Mouse (Mus musculus) kidney, embryonic 15.5 days (tissue): ENCODE measurements at regions not wholly inside any gene's neighbourhood (a gene's known extent, or its start where the extent isn't known, plus 50 kb on each side); places are given as distances from the start of the nearest gene placed in this dataset.
A peak's percentile ranks its signal among the peaks of the same experiment; 100 is the strongest.

ENCODE experiments used
- ATAC-seq: fragments of 200-750 bp; cut with Nextera tagmentation; replicated peaks from 2 replicates; pipeline ENCODE4 v1.8.0; 2017; ENCODE audit warnings: moderate TSS enrichment; ENCODE audit not compliant: low FRiP score
- H3K27ac ChIP-seq: fragments of 300-500 bp; sonication (generic); 2 replicates; pipeline ENCODE4 v1.5.1; 2015; ENCODE audit warnings: mild to moderate bottlenecking, inconsistent platforms
- H3K27me3 ChIP-seq: fragments of 300-500 bp; sonication (generic); 2 replicates; pipeline ENCODE4 v1.6.1; 2015; ENCODE audit warnings: inconsistent platforms
- H3K36me3 ChIP-seq: fragments of 300-500 bp; sonication (generic); 2 replicates; pipeline ENCODE4 v1.6.1; 2015; ENCODE audit warnings: inconsistent platforms
- H3K4me1 ChIP-seq: fragments of 300-500 bp; sonication (generic); 2 replicates; pipeline ENCODE4 v1.6.1; 2015; ENCODE audit warnings: inconsistent platforms
- H3K4me2 ChIP-seq: fragments of 300-500 bp; sonication (generic); 2 replicates; pipeline ENCODE4 v1.6.1; 2015; ENCODE audit warnings: moderate library complexity, mild to moderate bottlenecking, inconsistent platforms
- H3K4me3 ChIP-seq: fragments of 300-500 bp; sonication (generic); replicated peaks from 2 replicates; pipeline ENCODE4 v1.5.1; 2015; ENCODE audit warnings: mild to moderate bottlenecking, inconsistent platforms
- H3K9ac ChIP-seq: fragments of 300-500 bp; sonication (generic); 2 replicates; pipeline ENCODE4 v1.6.1; 2015; ENCODE audit warnings: mild to moderate bottlenecking, inconsistent platforms
- H3K9me3 ChIP-seq: fragments of 300-500 bp; sonication (generic); replicated peaks from 2 replicates; pipeline ENCODE4 v1.6.1; 2016; ENCODE audit warnings: inconsistent platforms
- WGBS: fragments of 180-500 bp; shearing (Covaris S2); methylation state at CpG from one replicate; pipeline ENCODE4 v1.1.7; 2015; ENCODE audit warnings: mixed read lengths; 5-methylcytosine and 5-hydroxymethylcytosine counted together

- H3K4me1 ChIP-seq: no peaks in the 10 kb centered on the region
- ATAC-seq: no peak
Measured at GRCm38 (mm10) chr1:149010767-149011166, 950.3 kb downstream of the Pla2g4a start.

GRCm38 (mm10) chr1:149000092-149000491 is 961.0 kb downstream of the Pla2g4a start:
- H3K4me3 ChIP-seq: no peak overlapping the region
- no peaks in the 10 kb centered on the region for H3K27me3 ChIP-seq
- no peak overlapping the region for H3K27ac ChIP-seq
- 73% methylated on average over 3 of the region's 3 CpGs for WGBS
- H3K4me1 ChIP-seq: no peaks in the 10 kb centered on the region
- H3K9me3 ChIP-seq: no peaks in the 10 kb centered on the region
- H3K4me2 ChIP-seq: no peak overlapping the region
- no peak for ATAC-seq
- no peaks in the 10 kb centered on the region for H3K36me3 ChIP-seq
- no peak overlapping the region for H3K9ac ChIP-seq

More at GRCm38 (mm10) chr1:149010767-149011166, 950.3 kb downstream of the Pla2g4a start:
- H3K4me2 ChIP-seq: no peak overlapping the region
- no peaks in the 10 kb centered on the region for H3K36me3 ChIP-seq
- no peaks in the 10 kb centered on the region for H3K9me3 ChIP-seq
- H3K4me3 ChIP-seq: no peak overlapping the region
- H3K27me3 ChIP-seq: no peaks in the 10 kb centered on the region
- no peak overlapping the region for H3K9ac ChIP-seq
- no peak overlapping the region for H3K27ac ChIP-seq

- Histone ChIP-seq H3K36me3 (no peaks in the 10 kb centered on the region), H3K9me3 (no peaks in the 10 kb centered on the region), H3K4me1 (no peaks in the 10 kb centered on the region), H3K27me3 (no peaks in the 10 kb centered on the region), H3K27ac (no peak overlapping the region), H3K9ac (no peak overlapping the region), H3K4me3 (no peak overlapping the region), H3K4me2 (no peak overlapping the region)
- WGBS: 71% methylated on average over 1 of the region's 1 CpGs
- no peak for ATAC-seq
Measured at GRCm38 (mm10) chr1:148993586-148993985, 967.5 kb downstream of the Pla2g4a start.

GRCm38 (mm10) chr1:148977377-148977776 is 983.7 kb downstream of the Pla2g4a start:
- ATAC-seq: no peak
- Histone ChIP-seq H3K4me3 (no peak overlapping the region), H3K4me2 (no peak overlapping the region), H3K36me3 (no peaks in the 10 kb centered on the region), H3K9me3 (no peaks in the 10 kb centered on the region), H3K4me1 (no peaks in the 10 kb centered on the region), H3K27me3 (no peaks in the 10 kb centered on the region), H3K27ac (no peak overlapping the region), H3K9ac (no peak overlapping the region)
- WGBS: 92% methylated on average over 5 of the region's 5 CpGs

GRCm38 (mm10) chr1:148965358-148965757 is 995.7 kb downstream of the Pla2g4a start:
- peak; percentile 66 for ATAC-seq
- H3K36me3 ChIP-seq: no peaks in the 10 kb centered on the region
- H3K4me2 ChIP-seq: no peak overlapping the region
- no peak overlapping the region for H3K9ac ChIP-seq
- H3K4me1 ChIP-seq: no peaks in the 10 kb centered on the region
- H3K27me3 ChIP-seq: no peaks in the 10 kb centered on the region
- no peaks in the 10 kb centered on the region for H3K9me3 ChIP-seq
- H3K27ac ChIP-seq: no peak overlapping the region
- H3K4me3 ChIP-seq: no peak overlapping the region

GRCm38 (mm10) chr1:148934366-148934765 is 1026.7 kb downstream of the Pla2g4a start:
- H3K4me1 ChIP-seq: no peaks in the 10 kb centered on the region
- no peaks in the 10 kb centered on the region for H3K36me3 ChIP-seq
- H3K9me3 ChIP-seq: no peaks in the 10 kb centered on the region
- H3K27ac ChIP-seq: no peak overlapping the region
- H3K4me3 ChIP-seq: no peak overlapping the region
- H3K4me2 ChIP-seq: no peak overlapping the region
- WGBS: 83% methylated on average over 3 of the region's 3 CpGs
- ATAC-seq: no peak
- no peak overlapping the region for H3K9ac ChIP-seq
- no peaks in the 10 kb centered on the region for H3K27me3 ChIP-seq

- Histone ChIP-seq H3K4me2 (no peak overlapping the region), H3K9ac (no peak overlapping the region), H3K27me3 (no peaks in the 10 kb centered on the region), H3K4me3 (no peak overlapping the region), H3K9me3 (no peaks in the 10 kb centered on the region), H3K27ac (no peak overlapping the region), H3K4me1 (no peaks in the 10 kb centered on the region), H3K36me3 (no peaks in the 10 kb centered on the region)
- 46% methylated on average over 2 of the region's 2 CpGs for WGBS
- no peak for ATAC-seq
Measured at GRCm38 (mm10) chr1:148924506-148924905, 1036.6 kb downstream of the Pla2g4a start.

- no peaks in the 10 kb centered on the region for H3K27me3 ChIP-seq
- no peaks in the 10 kb centered on the region for H3K9me3 ChIP-seq
- H3K9ac ChIP-seq: no peak overlapping the region
- no peak overlapping the region for H3K27ac ChIP-seq
- no peak for ATAC-seq
- no peak overlapping the region for H3K4me2 ChIP-seq
- H3K4me1 ChIP-seq: no peaks in the 10 kb centered on the region
- no peak overlapping the region for H3K4me3 ChIP-seq
- H3K36me3 ChIP-seq: no peaks in the 10 kb centered on the region
Measured at GRCm38 (mm10) chr1:148917062-148917461, 1044.0 kb downstream of the Pla2g4a start.

GRCm38 (mm10) chr1:148912819-148913218 is 1048.3 kb downstream of the Pla2g4a start:
- Histone ChIP-seq H3K9ac (no peak overlapping the region), H3K4me1 (no peaks in the 10 kb centered on the region), H3K4me3 (no peak overlapping the region), H3K9me3 (no peaks in the 10 kb centered on the region), H3K36me3 (no peaks in the 10 kb centered on the region), H3K27me3 (no peaks in the 10 kb centered on the region), H3K4me2 (no peak overlapping the region), H3K27ac (no peak overlapping the region)
- WGBS: 65% methylated on average over 1 of the region's 1 CpGs
- no peak for ATAC-seq

GRCm38 (mm10) chr1:148904067-148904466 is 1057.0 kb downstream of the Pla2g4a start:
- Histone ChIP-seq H3K27me3 (no peaks in the 10 kb centered on the region), H3K4me2 (no peak overlapping the region), H3K4me3 (no peak overlapping the region), H3K9me3 (no peaks in the 10 kb centered on the region), H3K9ac (no peak overlapping the region), H3K36me3 (no peaks in the 10 kb centered on the region), H3K4me1 (no peaks in the 10 kb centered on the region), H3K27ac (no peak overlapping the region)
- ATAC-seq: no peak

GRCm38 (mm10) chr1:148903093-148903492 is 1058.0 kb downstream of the Pla2g4a start:
- H3K27ac ChIP-seq: no peak overlapping the region
- no peaks in the 10 kb centered on the region for H3K4me1 ChIP-seq
- H3K4me2 ChIP-seq: no peak overlapping the region
- ATAC-seq: no peak
- no peaks in the 10 kb centered on the region for H3K9me3 ChIP-seq
- no peak overlapping the region for H3K4me3 ChIP-seq
- no peak overlapping the region for H3K9ac ChIP-seq
- H3K36me3 ChIP-seq: no peaks in the 10 kb centered on the region
- H3K27me3 ChIP-seq: no peaks in the 10 kb centered on the region

GRCm38 (mm10) chr1:148901319-148902033 is 1059.6 kb downstream of the Pla2g4a start:
- H3K9ac ChIP-seq: no peak overlapping the region
- ATAC-seq: no peak
- H3K4me2 ChIP-seq: no peak overlapping the region
- no peaks in the 10 kb centered on the region for H3K9me3 ChIP-seq
- no peak overlapping the region for H3K27ac ChIP-seq
- H3K4me1 ChIP-seq: no peaks in the 10 kb centered on the region
- WGBS: 77% methylated on average over 2 of the region's 2 CpGs
- no peaks in the 10 kb centered on the region for H3K27me3 ChIP-seq
- H3K36me3 ChIP-seq: no peaks in the 10 kb centered on the region
- H3K4me3 ChIP-seq: no peak overlapping the region

GRCm38 (mm10) chr1:148870788-148871187 is 1090.3 kb downstream of the Pla2g4a start:
- no peak for ATAC-seq
- Histone ChIP-seq H3K4me1 (no peaks in the 10 kb centered on the region), H3K27ac (no peak overlapping the region)

More at GRCm38 (mm10) chr1:148870788-148871187, 1090.3 kb downstream of the Pla2g4a start:
- H3K4me2 ChIP-seq: no peak overlapping the region
- no peaks in the 10 kb centered on the region for H3K27me3 ChIP-seq
- no peaks in the 10 kb centered on the region for H3K9me3 ChIP-seq
- no peak overlapping the region for H3K4me3 ChIP-seq
- 91% methylated on average over 1 of the region's 1 CpGs for WGBS
- no peak overlapping the region for H3K9ac ChIP-seq
- no peaks in the 10 kb centered on the region for H3K36me3 ChIP-seq
